Mouse (Mus musculus): ENCODE results near the gene Pdcd7.

GRCm38 (mm10) chr9:65340414-65340813 is 5.5 kb upstream of the Pdcd7 start:
- no peak for TF ChIP-seq POLR2A (IDR thresholded peaks at IDR 0.05; ENCODE audit: borderline replicate concordance, extremely low read depth, insufficient read depth, insufficient read length, poor library complexity, severe bottlenecking)
- no peak for TF ChIP-seq CTCF (IDR thresholded peaks at IDR 0.05; ENCODE audit: borderline replicate concordance, extremely low read depth, insufficient read depth, insufficient read length)
